Mouse (Mus musculus): ENCODE measurements at regions not wholly inside any gene's neighbourhood (a gene's known extent, or its start where the extent isn't known, plus 50 kb on each side); places are given as distances from the start of the nearest gene placed in this dataset.

GRCm38 (mm10) chr3:149819863-149820262 lies 829.5 kb upstream of the Adgrl2 start:
- no peak for DNase-seq (ENCODE audit: low spot score in 2 of 2)

- no peak for DNase-seq (ENCODE audit: low spot score in 2 of 2)
Measured at GRCm38 (mm10) chr3:149819081-149819480, 828.7 kb upstream of the Adgrl2 start.

- DNase-seq (ENCODE audit: low spot score in 2 of 2) = no peak
Measured at GRCm38 (mm10) chr3:149811036-149811435, 820.7 kb upstream of the Adgrl2 start.

- no peak for DNase-seq (ENCODE audit: low spot score in 2 of 2)
Measured at GRCm38 (mm10) chr3:149805345-149805744, 815.0 kb upstream of the Adgrl2 start.

- no peak for DNase-seq (ENCODE audit: low spot score in 2 of 2)
Measured at GRCm38 (mm10) chr3:149796123-149796522, 805.8 kb upstream of the Adgrl2 start.

- no peak for DNase-seq (ENCODE audit: low spot score in 2 of 2)
Measured at GRCm38 (mm10) chr3:149791593-149791992, 801.2 kb upstream of the Adgrl2 start.

GRCm38 (mm10) chr3:149786096-149786495 lies 795.7 kb upstream of the Adgrl2 start:
- peak in 1 of 2 experiments; percentile 14 for DNase-seq (ENCODE audit: low spot score in 2 of 2)

- DNase-seq (ENCODE audit: low spot score in 2 of 2) = no peak
Measured at GRCm38 (mm10) chr3:149783903-149784608, 793.7 kb upstream of the Adgrl2 start.

- no peak for DNase-seq (ENCODE audit: low spot score in 2 of 2)
Measured at GRCm38 (mm10) chr3:149767847-149768421, 777.6 kb upstream of the Adgrl2 start.

GRCm38 (mm10) chr3:149761245-149761644 lies 770.9 kb upstream of the Adgrl2 start:
- DNase-seq (ENCODE audit: low spot score in 2 of 2) = no peak

GRCm38 (mm10) chr3:149757910-149758592 lies 767.7 kb upstream of the Adgrl2 start:
- peak in 1 of 2 experiments; percentile 4 for DNase-seq (ENCODE audit: low spot score in 2 of 2)

- no peak for DNase-seq (ENCODE audit: low spot score in 2 of 2)
Measured at GRCm38 (mm10) chr3:149736069-149736468, 745.7 kb upstream of the Adgrl2 start.

- DNase-seq (ENCODE audit: low spot score in 2 of 2) = no peak
Measured at GRCm38 (mm10) chr3:149726212-149726611, 735.9 kb upstream of the Adgrl2 start.

GRCm38 (mm10) chr3:149724879-149725278 lies 734.5 kb upstream of the Adgrl2 start:
- no peak for DNase-seq (ENCODE audit: low spot score in 2 of 2)

GRCm38 (mm10) chr3:149721832-149722231 lies 731.5 kb upstream of the Adgrl2 start:
- DNase-seq (ENCODE audit: low spot score in 2 of 2) = peak in 1 of 2 experiments; percentile 36

GRCm38 (mm10) chr3:149720306-149720705 lies 730.0 kb upstream of the Adgrl2 start:
- DNase-seq (ENCODE audit: low spot score in 2 of 2) = no peak

GRCm38 (mm10) chr3:149705724-149706123 lies 715.4 kb upstream of the Adgrl2 start:
- peak; percentile 22 to 74 for DNase-seq (ENCODE audit: low spot score in 2 of 2)

- DNase-seq (ENCODE audit: low spot score in 2 of 2) = peak; percentile 1 to 31
Measured at GRCm38 (mm10) chr3:149705322-149705721, 715.0 kb upstream of the Adgrl2 start.

GRCm38 (mm10) chr3:149704478-149704877 lies 714.1 kb upstream of the Adgrl2 start:
- DNase-seq (ENCODE audit: low spot score in 2 of 2) = no peak

- DNase-seq (ENCODE audit: low spot score in 2 of 2) = no peak
Measured at GRCm38 (mm10) chr3:149683561-149683960, 693.2 kb upstream of the Adgrl2 start.

- no peak for DNase-seq (ENCODE audit: low spot score in 2 of 2)
Measured at GRCm38 (mm10) chr3:149682246-149682645, 691.9 kb upstream of the Adgrl2 start.

- DNase-seq (ENCODE audit: low spot score in 2 of 2) = no peak
Measured at GRCm38 (mm10) chr3:149673926-149674325, 683.6 kb upstream of the Adgrl2 start.

Data from layer of hippocampus, adult 18-20 months (tissue).